Mouse (Mus musculus): ENCODE measurements around the gene Scfd2. TPM values are rescaled to one million over a fixed set of nuclear protein-coding genes. Genes with fewer than 3 reads are reported as not detected.

The Scfd2 gene
- polyA plus RNA-seq, 1 experiment from 2014 or later: 18.1 TPM

GRCm38 (mm10) chr5:74336780-74337179 is 194.8 kb downstream of the Scfd2 start:
- no peaks in the 10 kb centered on the region for H3K27me3 ChIP-seq (ENCODE audit: control insufficient read depth, insufficient read depth, low read depth, low read length)

GRCm38 (mm10) chr5:74333258-74333657 is 198.3 kb downstream of the Scfd2 start:
- WGBS: 55% methylated on average over 3 of the region's 3 CpGs
- Histone ChIP-seq H3K9me3 (replicated peaks; ENCODE audit: control insufficient read depth, low read length, poor library complexity, severe bottlenecking) (no peaks in the 10 kb centered on the region), H3K27ac (ENCODE audit: low read length) (no peak overlapping the region), H3K4me2 (ENCODE audit: low read length) (no peak overlapping the region), H3K27me3 (ENCODE audit: control insufficient read depth, insufficient read depth, low read depth, low read length) (no peaks in the 10 kb centered on the region), H3K4me3 (ENCODE audit: low read depth, low read length) (no peak overlapping the region), H3K4me1 (ENCODE audit: control insufficient read depth, insufficient read depth, low read length) (no peaks in the 10 kb centered on the region), H3K36me3 (ENCODE audit: control insufficient read depth, insufficient read depth, low read length) (no peaks in the 10 kb centered on the region), H3K9ac (ENCODE audit: low read depth, low read length) (no peak overlapping the region)
- ATAC-seq: no peak

More at GRCm38 (mm10) chr5:74336780-74337179, 194.8 kb downstream of the Scfd2 start:
- Histone ChIP-seq H3K36me3 (ENCODE audit: control insufficient read depth, insufficient read depth, low read length) (no peaks in the 10 kb centered on the region), H3K9me3 (replicated peaks; ENCODE audit: control insufficient read depth, low read length, poor library complexity, severe bottlenecking) (no peaks in the 10 kb centered on the region), H3K4me2 (ENCODE audit: low read length) (no peak overlapping the region), H3K4me1 (ENCODE audit: control insufficient read depth, insufficient read depth, low read length) (no peaks in the 10 kb centered on the region), H3K9ac (ENCODE audit: low read depth, low read length) (no peak overlapping the region), H3K4me3 (ENCODE audit: low read depth, low read length) (no peak overlapping the region), H3K27ac (ENCODE audit: low read length) (no peak overlapping the region)
- WGBS: 63% methylated on average over 12 of the region's 12 CpGs
- ATAC-seq: peak; percentile 42; the same call in 1 of the 2 replicates

- Histone ChIP-seq H3K4me2 (ENCODE audit: low read length) (no peak overlapping the region), H3K27me3 (ENCODE audit: control insufficient read depth, insufficient read depth, low read depth, low read length) (no peaks in the 10 kb centered on the region), H3K27ac (ENCODE audit: low read length) (no peak overlapping the region), H3K4me1 (ENCODE audit: control insufficient read depth, insufficient read depth, low read length) (no peaks in the 10 kb centered on the region), H3K36me3 (ENCODE audit: control insufficient read depth, insufficient read depth, low read length) (no peaks in the 10 kb centered on the region), H3K9ac (ENCODE audit: low read depth, low read length) (no peak overlapping the region), H3K4me3 (ENCODE audit: low read depth, low read length) (no peak overlapping the region), H3K9me3 (replicated peaks; ENCODE audit: control insufficient read depth, low read length, poor library complexity, severe bottlenecking) (no peaks in the 10 kb centered on the region)
- ATAC-seq: no peak
- WGBS: 95% methylated on average over 6 of the region's 6 CpGs
Observed at GRCm38 (mm10) chr5:74326228-74326627, 205.3 kb downstream of the Scfd2 start.

DNA sequence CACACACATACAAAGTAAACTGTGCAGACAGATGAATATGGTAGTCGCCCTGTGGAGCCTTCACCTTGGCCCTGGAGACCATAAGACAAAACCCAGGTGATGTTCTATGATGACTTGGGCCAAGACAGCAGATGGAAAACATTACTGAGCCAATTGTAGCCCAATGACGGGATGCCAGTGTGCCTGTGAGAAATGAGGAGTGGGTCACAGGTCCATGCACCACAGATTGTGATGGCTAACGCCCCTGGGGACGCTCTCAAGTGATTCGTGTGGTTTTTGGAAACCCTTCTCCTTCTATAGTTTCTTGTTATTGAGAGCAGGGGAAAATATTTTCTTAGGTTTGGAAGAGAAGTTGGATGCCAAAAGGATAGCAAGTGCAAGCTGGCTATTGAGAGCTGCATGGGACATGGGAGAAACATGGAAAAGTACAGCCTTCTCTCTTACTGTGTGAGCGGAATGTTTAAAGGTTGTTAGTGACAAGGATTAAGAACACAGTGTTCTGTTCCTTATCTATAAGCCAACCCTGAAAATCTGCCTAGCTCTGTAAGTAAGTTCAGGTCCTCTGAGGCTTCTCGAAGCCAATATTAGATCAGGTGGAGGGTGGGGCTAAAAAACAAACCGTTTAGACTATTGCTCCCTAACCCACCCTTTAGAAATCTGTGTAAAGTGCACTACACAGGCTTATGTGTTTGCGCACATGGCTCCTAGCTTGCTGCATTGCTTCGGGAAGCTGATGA is 210.4 kb downstream of the Scfd2 start:
- no peaks in the 10 kb centered on the region for H3K27me3 ChIP-seq (ENCODE audit: control insufficient read depth, insufficient read depth, low read depth, low read length)
- no peaks in the 10 kb centered on the region for H3K4me1 ChIP-seq (ENCODE audit: control insufficient read depth, insufficient read depth, low read length)
- no peak overlapping the region for H3K4me3 ChIP-seq (ENCODE audit: low read depth, low read length)
- H3K27ac ChIP-seq (ENCODE audit: low read length): no peak overlapping the region
- no peak overlapping the region for H3K4me2 ChIP-seq (ENCODE audit: low read length)
- WGBS: 90% methylated on average over 10 of the region's 10 CpGs
- no peak overlapping the region for H3K9ac ChIP-seq (ENCODE audit: low read depth, low read length)
- ATAC-seq: no peak
- H3K9me3 ChIP-seq (replicated peaks; ENCODE audit: control insufficient read depth, low read length, poor library complexity, severe bottlenecking): no peaks in the 10 kb centered on the region
- no peaks in the 10 kb centered on the region for H3K36me3 ChIP-seq (ENCODE audit: control insufficient read depth, insufficient read depth, low read length)

DNA sequence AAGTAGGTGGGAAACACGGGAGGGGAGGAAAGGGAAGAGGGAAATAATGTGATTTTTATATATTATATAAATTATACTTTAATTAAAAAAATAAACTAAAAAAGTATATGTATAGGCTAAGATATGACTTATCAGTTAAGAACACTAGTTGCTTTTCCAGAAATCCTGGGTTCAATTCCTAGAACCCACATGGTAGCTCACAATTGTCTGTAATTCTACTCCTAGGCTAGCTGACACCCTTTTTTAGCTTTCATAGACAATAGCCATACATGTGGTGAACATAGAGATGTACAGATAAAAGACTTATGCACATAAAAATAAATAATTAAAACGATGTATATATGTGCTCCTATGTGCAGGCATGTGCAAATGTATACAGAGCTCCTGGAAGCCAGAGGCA is 212.0 kb downstream of the Scfd2 start:
- no peak overlapping the region for H3K4me2 ChIP-seq (ENCODE audit: low read length)
- WGBS: 85% methylated on average over 2 of the region's 2 CpGs

DNA sequence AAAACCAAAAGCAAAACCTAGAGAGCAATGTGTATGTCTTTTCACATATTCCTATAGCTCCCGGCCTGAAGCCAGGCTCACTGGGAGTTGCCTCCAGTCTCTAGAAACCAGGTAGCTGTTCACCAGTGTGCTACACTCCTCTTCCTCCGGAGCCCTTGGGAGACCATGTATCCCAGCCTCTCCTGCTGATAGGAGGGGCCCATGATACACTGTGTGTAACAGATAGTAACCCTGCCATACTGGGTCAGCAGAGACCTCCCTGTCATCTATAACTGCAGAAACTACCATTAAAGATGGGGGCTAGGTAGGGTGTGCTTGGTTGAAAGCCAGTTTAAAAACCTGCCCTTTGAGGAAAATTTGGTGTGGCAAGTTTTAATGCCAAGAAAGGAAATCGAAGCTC is 214.4 kb downstream of the Scfd2 start:
- 98% methylated on average over 3 of the region's 3 CpGs for WGBS
- Histone ChIP-seq H3K36me3 (ENCODE audit: control insufficient read depth, insufficient read depth, low read length) (no peaks in the 10 kb centered on the region), H3K4me1 (ENCODE audit: control insufficient read depth, insufficient read depth, low read length) (peaks cover 5% of the 10 kb centered on the region; the same call in 1 of the 2 replicates), H3K27me3 (ENCODE audit: control insufficient read depth, insufficient read depth, low read depth, low read length) (0 out of 2 replicates have a peak, but pooled peaks cover 2% of the 10 kb centered on the region), H3K27ac (ENCODE audit: low read length) (no peak overlapping the region), H3K4me2 (ENCODE audit: low read length) (no peak overlapping the region), H3K9me3 (replicated peaks; ENCODE audit: control insufficient read depth, low read length, poor library complexity, severe bottlenecking) (no peaks in the 10 kb centered on the region), H3K4me3 (ENCODE audit: low read depth, low read length) (no peak overlapping the region), H3K9ac (ENCODE audit: low read depth, low read length) (no peak overlapping the region)
- ATAC-seq: no peak

More for the DNA sequence above, 212.0 kb downstream of the Scfd2 start:
- Histone ChIP-seq H3K4me3 (ENCODE audit: low read depth, low read length) (no peak overlapping the region), H3K9ac (ENCODE audit: low read depth, low read length) (no peak overlapping the region), H3K27ac (ENCODE audit: low read length) (no peak overlapping the region), H3K9me3 (replicated peaks; ENCODE audit: control insufficient read depth, low read length, poor library complexity, severe bottlenecking) (no peaks in the 10 kb centered on the region), H3K36me3 (ENCODE audit: control insufficient read depth, insufficient read depth, low read length) (no peaks in the 10 kb centered on the region), H3K4me1 (ENCODE audit: control insufficient read depth, insufficient read depth, low read length) (peaks cover 5% of the 10 kb centered on the region; the same call in 1 of the 2 replicates), H3K27me3 (ENCODE audit: control insufficient read depth, insufficient read depth, low read depth, low read length) (no peaks in the 10 kb centered on the region)
- ATAC-seq: no peak

DNA sequence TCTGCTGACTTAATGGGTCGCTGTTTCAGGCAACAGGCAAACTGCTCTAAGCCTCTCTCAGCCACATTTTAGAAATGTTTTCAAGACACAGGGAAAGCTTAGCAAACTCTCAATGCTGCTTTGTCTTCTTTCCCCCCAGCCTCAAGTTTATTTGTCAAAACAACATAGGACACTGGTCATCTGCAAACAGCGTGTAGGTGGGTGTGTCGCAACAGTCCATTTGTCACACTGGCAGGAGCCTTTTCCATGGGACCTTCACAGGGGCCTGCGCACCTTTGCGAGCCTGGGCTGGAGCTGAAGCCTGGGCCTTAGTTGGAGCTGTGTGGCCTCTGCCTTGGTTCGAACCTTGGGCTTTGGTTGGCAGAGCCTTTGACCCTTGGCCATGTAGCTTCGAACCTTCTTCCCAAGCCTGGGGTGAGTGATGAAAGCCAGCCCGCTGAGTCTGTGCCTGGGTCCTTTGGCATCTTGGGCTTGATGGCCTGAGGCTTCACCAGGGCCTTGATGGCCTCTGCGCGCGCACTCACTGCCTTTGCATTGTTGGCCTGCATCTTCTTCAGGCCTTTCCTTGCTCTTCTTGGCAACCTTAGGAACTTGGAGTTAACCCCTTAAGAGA is 215.1 kb downstream of the Scfd2 start:
- no peak overlapping the region for H3K27ac ChIP-seq (ENCODE audit: low read length)
- 0 out of 2 replicates have a peak, but pooled peaks cover 2% of the 10 kb centered on the region for H3K27me3 ChIP-seq (ENCODE audit: control insufficient read depth, insufficient read depth, low read depth, low read length)
- H3K4me2 ChIP-seq (ENCODE audit: low read length): no peak overlapping the region
- H3K4me1 ChIP-seq (ENCODE audit: control insufficient read depth, insufficient read depth, low read length): peaks cover 5% of the 10 kb centered on the region; the same call in 1 of the 2 replicates
- no peak overlapping the region for H3K4me3 ChIP-seq (ENCODE audit: low read depth, low read length)
- H3K36me3 ChIP-seq (ENCODE audit: control insufficient read depth, insufficient read depth, low read length): no peaks in the 10 kb centered on the region
- H3K9ac ChIP-seq (ENCODE audit: low read depth, low read length): no peak overlapping the region
- no peaks in the 10 kb centered on the region for H3K9me3 ChIP-seq (replicated peaks; ENCODE audit: control insufficient read depth, low read length, poor library complexity, severe bottlenecking)
- WGBS: 95% methylated on average over 11 of the region's 11 CpGs
- no peak for ATAC-seq

DNA sequence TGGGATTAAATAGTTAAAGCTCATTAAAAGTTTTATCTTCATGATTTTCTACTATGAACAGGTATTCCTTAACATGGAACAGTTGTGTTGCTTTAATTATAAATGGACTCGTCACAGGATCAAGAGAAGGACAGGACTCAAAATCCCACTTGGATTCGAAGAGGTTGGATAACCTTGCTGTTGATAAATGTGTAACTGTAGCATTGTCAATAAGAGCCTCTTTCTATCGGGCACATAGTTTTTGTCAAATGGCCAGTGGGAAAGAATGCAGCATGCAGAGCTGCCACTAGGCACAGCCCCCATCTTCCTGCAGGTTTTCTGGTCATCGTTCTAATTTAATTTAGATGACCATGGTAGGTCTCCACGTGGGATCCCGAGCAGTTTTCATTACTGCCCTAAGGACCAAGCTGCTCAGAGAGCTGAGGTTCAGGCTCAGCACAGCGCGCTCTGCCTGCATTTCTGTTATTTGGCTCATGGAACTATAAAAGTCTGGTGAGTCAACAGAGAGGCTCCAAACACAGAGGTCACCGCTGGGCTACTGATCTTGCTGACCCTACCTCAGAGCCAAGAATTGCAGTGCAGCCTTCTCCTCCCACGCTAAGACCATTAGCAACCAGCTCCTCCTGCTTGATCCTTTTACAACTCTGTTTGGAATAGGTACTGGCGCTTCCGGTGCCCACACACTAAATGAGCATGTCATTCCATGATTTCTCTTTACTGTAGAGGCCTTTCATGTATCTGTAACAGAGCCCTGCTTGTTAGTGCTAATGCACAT is 215.9 kb downstream of the Scfd2 start:
- Histone ChIP-seq H3K27ac (ENCODE audit: low read length) (no peak overlapping the region), H3K36me3 (ENCODE audit: control insufficient read depth, insufficient read depth, low read length) (no peaks in the 10 kb centered on the region), H3K4me3 (ENCODE audit: low read depth, low read length) (no peak overlapping the region), H3K9ac (ENCODE audit: low read depth, low read length) (no peak overlapping the region), H3K27me3 (ENCODE audit: control insufficient read depth, insufficient read depth, low read depth, low read length) (0 out of 2 replicates have a peak, but pooled peaks cover 2% of the 10 kb centered on the region), H3K9me3 (replicated peaks; ENCODE audit: control insufficient read depth, low read length, poor library complexity, severe bottlenecking) (no peaks in the 10 kb centered on the region), H3K4me1 (ENCODE audit: control insufficient read depth, insufficient read depth, low read length) (peaks cover 5% of the 10 kb centered on the region; the same call in 1 of the 2 replicates), H3K4me2 (ENCODE audit: low read length) (no peak overlapping the region)
- ATAC-seq: no peak
- 69% methylated on average over 12 of the region's 12 CpGs for WGBS
